Mouse (Mus musculus) common myeloid progenitor, adult 5-6 weeks (primary cell): ENCODE measurements around the gene Phc1. TPM values are rescaled to one million over a fixed set of nuclear protein-coding genes. Genes with fewer than 3 reads are reported as not detected.

ENCODE experiments used
- ATAC-seq: replicated peaks from 2 replicates; pipeline ENCODE4 v1.8.0; 2016; ENCODE audit warnings: low read depth, mild to moderate bottlenecking, moderate TSS enrichment, inconsistent platforms; ENCODE audit not compliant: poor library complexity, severe bottlenecking
- total RNA-seq: library from RNA; stranded (forward); fragments of 200-1000, 187-1606 nt; gene quantifications from 2 replicates; pipeline ENCODE4 v1.2.3, GENCODE M21; 2017

Gene Phc1
- total RNA-seq, 1 experiment from 2014 or later = 13.0 TPM

GRCm38 (mm10) chr6:122339648-122340341, 566 bp downstream of the Phc1 start:
- ATAC-seq = peak; percentile 50

GRCm38 (mm10) chr6:122339047-122339647, 1.2 kb downstream of the Phc1 start:
- ATAC-seq = peak; percentile 71

- ATAC-seq = no peak
Observed at GRCm38 (mm10) chr6:122337546-122337945, 2.8 kb downstream of the Phc1 start.

GRCm38 (mm10) chr6:122334786-122335340, 5.5 kb downstream of the Phc1 start:
- no peak for ATAC-seq

GRCm38 (mm10) chr6:122333081-122333612, 7.2 kb downstream of the Phc1 start:
- no peak for ATAC-seq

GRCm38 (mm10) chr6:122325361-122325975, 14.9 kb downstream of the Phc1 start:
- no peak for ATAC-seq

GRCm38 (mm10) chr6:122318726-122319125, 21.6 kb downstream of the Phc1 start:
- ATAC-seq = no peak

- no peak for ATAC-seq
Observed at GRCm38 (mm10) chr6:122310187-122310820, 30.1 kb downstream of the Phc1 start.

- peak; percentile 8 for ATAC-seq
Observed at GRCm38 (mm10) chr6:122309446-122309960, 30.9 kb downstream of the Phc1 start.

GRCm38 (mm10) chr6:122308505-122309393, 31.6 kb downstream of the Phc1 start, which contains the start of gene M6pr:
TSS of gene M6pr (plus strand) at chr6:122308720.
- peak; percentile 88 for ATAC-seq

- no peak for ATAC-seq
Observed at GRCm38 (mm10) chr6:122308136-122308504, 32.2 kb downstream of the Phc1 start.

- no peak for ATAC-seq
Observed at GRCm38 (mm10) chr6:122306707-122307106, 33.7 kb downstream of the Phc1 start.

GRCm38 (mm10) chr6:122304790-122305555, 35.4 kb downstream of the Phc1 start:
- no peak for ATAC-seq

- no peak for ATAC-seq
Observed at GRCm38 (mm10) chr6:122304355-122304754, 36.0 kb downstream of the Phc1 start.

GRCm38 (mm10) chr6:122303526-122303925, 36.8 kb downstream of the Phc1 start:
- no peak for ATAC-seq

- 0 out of 2 replicates have a peak, but pooled peaks have one; percentile 16 for ATAC-seq
Observed at GRCm38 (mm10) chr6:122302661-122303060, 37.7 kb downstream of the Phc1 start.

GRCm38 (mm10) chr6:122302121-122302520, 38.2 kb downstream of the Phc1 start:
- no peak for ATAC-seq

GRCm38 (mm10) chr6:122299621-122300133, 40.7 kb downstream of the Phc1 start:
- ATAC-seq = peak; percentile 40
